Mouse (Mus musculus) liver, adult 2 months (tissue): Measurements from ENCODE around the gene Cdh23. TPM values are rescaled to one million over a fixed set of nuclear protein-coding genes. Genes with fewer than 3 reads are reported as not detected.
A peak's percentile ranks its signal among the peaks of the same experiment; 100 is the strongest.

Source experiments
- DNase-seq: peaks from one replicate; pipeline ENCODE4 v3.0.0-alpha.2; 2011; ENCODE audit warnings: low read depth, low spot score; ENCODE audit errors: extremely low read depth
- H3K27ac ChIP-seq: fragments of 200-500 bp; replicated peaks from 2 replicates; pipeline ENCODE4 v1.5.1; 2012; ENCODE audit warnings: low read depth, mild to moderate bottlenecking, control low read depth, inconsistent platforms, low read length; ENCODE audit not compliant: insufficient read depth
- H3K27me3 ChIP-seq: fragments of 200-500 bp; 2 replicates; pipeline ENCODE4 v1.6.1; 2012; ENCODE audit warnings: mild to moderate bottlenecking, moderate library complexity, low read length, inconsistent platforms; ENCODE audit not compliant: control insufficient read depth, insufficient read depth
- H3K36me3 ChIP-seq: fragments of 200-500 bp; 2 replicates; pipeline ENCODE4 v1.6.1; 2012; ENCODE audit warnings: low read length, inconsistent platforms; ENCODE audit not compliant: control insufficient read depth, insufficient read depth
- H3K4me1 ChIP-seq: fragments of 200-500 bp; 2 replicates; pipeline ENCODE4 v1.6.1; 2011; ENCODE audit warnings: low read length; ENCODE audit not compliant: control insufficient read depth, insufficient read depth
- H3K4me3 ChIP-seq: fragments of 200-500 bp; 2 replicates; pipeline ENCODE4 v1.5.1; 2011; ENCODE audit warnings: low read depth, mild to moderate bottlenecking, control low read depth, low read length, moderate library complexity; ENCODE audit not compliant: insufficient read depth
- H3K79me2 ChIP-seq: fragments of 200-500 bp; 2 replicates; pipeline ENCODE4 v1.6.1; 2012; ENCODE audit warnings: inconsistent platforms, mild to moderate bottlenecking, low read length, moderate library complexity; ENCODE audit not compliant: control insufficient read depth, insufficient read depth
- H3K9ac ChIP-seq: fragments of 200-500 bp; 2 replicates; pipeline ENCODE4 v1.6.1; 2012; ENCODE audit warnings: low read depth, mild to moderate bottlenecking, control low read depth, inconsistent platforms, low read length
- CTCF ChIP-seq: fragments of 200-500 bp; IDR thresholded peaks from 2 replicates; pipeline ENCODE4 v1.5.1; 2011; ENCODE audit warnings: low read depth, low read length, control low read depth
- POLR2A ChIP-seq: fragments of 200-500 bp; IDR thresholded peaks from 2 replicates; pipeline ENCODE4 v1.6.1; 2011; ENCODE audit warnings: low read length, control low read depth; ENCODE audit not compliant: insufficient read depth; ENCODE audit errors: extremely low read depth
- WGBS: fragments of 180-500 bp; shearing (Covaris S2); methylation state at CpG from one replicate; pipeline ENCODE4 v1.1.7; 2018; 5-methylcytosine and 5-hydroxymethylcytosine counted together
- polyA plus RNA-seq: library from polyadenylated mRNA; depleted of rRNA; stranded (reverse); fragments of >200 nt; gene quantifications from 2 replicates; pipeline ENCODE4 v1.2.3, GENCODE M21; 2012
- total RNA-seq: library from RNA; depleted of rRNA; stranded (reverse); fragments of >200 nt; gene quantifications from 2 replicates; pipeline ENCODE4 v1.2.3, GENCODE M21; 2014

The Cdh23 gene
- total and polyA plus RNA-seq, 2 experiments: not detected

GRCm38 (mm10) chr10:60304854-60305628 lies 391.2 kb downstream of the Cdh23 start:
- no peak overlapping the region for H3K4me3 ChIP-seq
- no peaks in the 10 kb centered on the region for H3K27me3 ChIP-seq
- no peak overlapping the region for H3K27ac ChIP-seq
- H3K36me3 ChIP-seq: peaks cover 11% of the 10 kb centered on the region
- DNase-seq: peak; percentile 42
- H3K9ac ChIP-seq: no peak overlapping the region
- TF ChIP-seq POLR2A: no peak
- TF ChIP-seq CTCF: peak; percentile 75
- H3K4me1 ChIP-seq: no peaks in the 10 kb centered on the region
- whole genome bisulfite sequencing: 67% methylated on average over 15 of the region's 15 CpGs
- H3K79me2 ChIP-seq: no peaks in the 10 kb centered on the region

GRCm38 (mm10) chr10:60303419-60303818 lies 392.9 kb downstream of the Cdh23 start:
- Histone ChIP-seq H3K4me1 (no peaks in the 10 kb centered on the region), H3K27ac (no peak overlapping the region), H3K27me3 (no peaks in the 10 kb centered on the region), H3K79me2 (no peaks in the 10 kb centered on the region), H3K9ac (no peak overlapping the region), H3K36me3 (peaks cover 26% of the 10 kb centered on the region), H3K4me3 (no peak overlapping the region)
- 85% methylated on average over 17 of the region's 17 CpGs for WGBS
- no peak for DNase-seq
- TF ChIP-seq POLR2A: no peak
- TF ChIP-seq CTCF: no peak

GRCm38 (mm10) chr10:60299636-60300035 lies 396.7 kb downstream of the Cdh23 start:
- no peak overlapping the region for H3K27ac ChIP-seq
- H3K79me2 ChIP-seq: no peaks in the 10 kb centered on the region
- WGBS: 97% methylated on average over 12 of the region's 12 CpGs
- H3K36me3 ChIP-seq: peaks cover 38% of the 10 kb centered on the region
- no peak overlapping the region for H3K4me3 ChIP-seq
- no peaks in the 10 kb centered on the region for H3K27me3 ChIP-seq
- no peak overlapping the region for H3K9ac ChIP-seq
- H3K4me1 ChIP-seq: no peaks in the 10 kb centered on the region
- DNase-seq: no peak
- TF ChIP-seq CTCF (no peak), POLR2A (no peak)

- no peaks in the 10 kb centered on the region for H3K27me3 ChIP-seq
- no peak overlapping the region for H3K4me3 ChIP-seq
- WGBS: 90% methylated on average over 9 of the region's 9 CpGs
- peaks cover 54% of the 10 kb centered on the region for H3K36me3 ChIP-seq
- no peak overlapping the region for H3K27ac ChIP-seq
- H3K79me2 ChIP-seq: peaks cover 7% of the 10 kb centered on the region; the same call in 1 of the 2 replicates
- no peak overlapping the region for H3K9ac ChIP-seq
- no peak for TF ChIP-seq POLR2A
- TF ChIP-seq CTCF: no peak
- no peaks in the 10 kb centered on the region for H3K4me1 ChIP-seq
- DNase-seq: no peak
Measured at GRCm38 (mm10) chr10:60296027-60296426, 400.3 kb downstream of the Cdh23 start.

GRCm38 (mm10) chr10:60295356-60295755 lies 400.9 kb downstream of the Cdh23 start:
- Histone ChIP-seq H3K9ac (no peak overlapping the region), H3K27ac (no peak overlapping the region), H3K79me2 (peaks cover 12% of the 10 kb centered on the region; the same call in 1 of the 2 replicates), H3K4me3 (no peak overlapping the region), H3K27me3 (no peaks in the 10 kb centered on the region), H3K4me1 (0 out of 2 replicates have a peak, but pooled peaks cover under 1% of the 10 kb centered on the region), H3K36me3 (peaks cover 52% of the 10 kb centered on the region)
- TF ChIP-seq POLR2A (no peak), CTCF (no peak)
- DNase-seq: no peak
- WGBS: 92% methylated on average over 3 of the region's 3 CpGs

- DNase-seq: no peak
- Histone ChIP-seq H3K4me3 (no peak overlapping the region), H3K36me3 (peaks cover 47% of the 10 kb centered on the region), H3K79me2 (peaks cover 15% of the 10 kb centered on the region; the same call in 1 of the 2 replicates), H3K4me1 (0 out of 2 replicates have a peak, but pooled peaks cover 7% of the 10 kb centered on the region), H3K27ac (no peak overlapping the region), H3K27me3 (no peaks in the 10 kb centered on the region), H3K9ac (no peak overlapping the region)
- WGBS: 84% methylated on average over 7 of the region's 7 CpGs
- TF ChIP-seq CTCF (no peak), POLR2A (no peak)
Measured at GRCm38 (mm10) chr10:60294621-60295020, 401.7 kb downstream of the Cdh23 start.
